9 mouse cellular contexts compared by ENCODE assay signal in the genomic region with DNA sequence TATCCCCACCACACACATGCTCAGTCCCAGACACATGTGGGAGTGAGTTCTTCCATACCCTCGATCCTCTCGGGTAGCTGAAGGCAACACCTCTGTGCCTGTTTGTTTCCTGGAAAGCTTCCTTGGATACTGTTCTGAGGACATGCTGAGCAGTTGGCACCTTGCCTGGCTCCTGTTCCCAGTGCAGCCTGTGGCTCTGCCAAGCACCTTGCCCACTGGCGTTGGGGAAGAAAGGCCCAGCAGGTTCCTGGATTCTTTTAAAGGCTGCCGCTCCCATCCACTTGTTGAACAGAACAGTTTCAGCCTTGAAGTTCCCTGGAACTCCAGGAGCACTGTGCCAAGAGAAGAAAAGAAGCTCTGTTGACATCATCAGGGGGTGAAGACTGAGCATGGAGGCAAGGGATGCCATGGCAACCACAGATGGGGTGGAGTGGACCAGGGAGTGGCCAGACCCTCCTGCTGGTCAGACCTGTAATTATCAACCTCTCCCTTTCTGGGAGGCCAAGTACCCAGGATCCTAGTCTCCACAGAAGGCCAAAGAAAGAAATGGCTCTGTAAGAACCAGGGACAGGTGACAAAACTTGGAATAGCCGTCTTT.
DNase-seq lines count a peak whose midpoint lies in the region; ATAC-seq lines count a peak whose summit lies in the region.
"Had no signal": no experiment of that assay in that cellular context is flagged by ENCODE, and none has a peak within 500 bp of the region (broad histone marks: within the 10 kb centered on the region; RNA-seq: fewer than 3 reads in every experiment).

No protein-coding gene starts in this region.

- DNase-seq in gastrocnemius, adult 18-20 months (ENCODE audit: low spot score): peak; percentile 8
- DNase-seq in gastrocnemius, postnatal 4 days (ENCODE audit: low spot score in 2 of 2): no peak
- peak; percentile 43 for DNase-seq in urinary bladder, postnatal 14 days (ENCODE audit: low spot score)
- DNase-seq in urinary bladder, postnatal 25 days (ENCODE audit: low spot score): no peak
- DNase-seq in kidney, postnatal 36 days: peak; percentile 87 to 91
- DNase-seq in ovary, postnatal 36 days (ENCODE audit: low spot score): peak; percentile 47
- DNase-seq in natural killer cell, adult 2 months (ENCODE audit: low spot score in 2 of 2): no peak
- DNase-seq: lung, embryonic 14.5 days had no signal

- ATAC-seq in megakaryocyte, adult 5-6 weeks (ENCODE audit: poor library complexity, severe bottlenecking): no peak

Comparison
In these comparisons a context has a peak if more than half of its experiments do, and no peak if none do; other contexts are left out.
1. DNase-seq: peak in gastrocnemius, adult 18-20 months (single experiment), urinary bladder, postnatal 14 days (single experiment), kidney, postnatal 36 days (2 of 2) and ovary, postnatal 36 days (single experiment); none in gastrocnemius, postnatal 4 days (0 of 2), urinary bladder, postnatal 25 days (single experiment) and natural killer cell, adult 2 months (0 of 2).